Mouse (Mus musculus): ENCODE measurements at regions not wholly inside any gene's neighbourhood (a gene's known extent, or its start where the extent isn't known, plus 50 kb on each side); places are given as distances from the start of the nearest gene placed in this dataset.

- TF ChIP-seq CTCF (IDR thresholded peaks at IDR 0.05; ENCODE audit: low read depth) (no peak), EP300 (IDR thresholded peaks at IDR 0.05; ENCODE audit: low read depth) (no peak)
Measured at GRCm38 (mm10) chr16:51661693-51662092, 369.3 kb upstream of the Cblb start.
